Mouse (Mus musculus): ENCODE measurements around the gene Lef1. TPM values are rescaled to one million over a fixed set of nuclear protein-coding genes. Genes with fewer than 3 reads are reported as not detected.

The Lef1 gene
- polyA plus RNA-seq, 3 experiments from 2014 or later = 103 to 195 (median 174) TPM

GRCm38 (mm10) chr3:131248444-131248843 lies 138.2 kb downstream of the Lef1 start:
- ATAC-seq = no peak

GRCm38 (mm10) chr3:131250283-131250682 lies 140.0 kb downstream of the Lef1 start:
- peak; percentile 27 for ATAC-seq

GRCm38 (mm10) chr3:131250978-131251377 lies 140.7 kb downstream of the Lef1 start:
- ATAC-seq = no peak

- ATAC-seq = no peak
These were observed 141.3 kb downstream of the Lef1 start for GRCm38 (mm10) chr3:131251601-131252000.

GRCm38 (mm10) chr3:131254991-131255390 lies 144.7 kb downstream of the Lef1 start:
- ATAC-seq = no peak

GRCm38 (mm10) chr3:131255399-131255981 lies 145.2 kb downstream of the Lef1 start:
- ATAC-seq = no peak

- ATAC-seq = no peak
These were observed 148.7 kb downstream of the Lef1 start for GRCm38 (mm10) chr3:131258921-131259320.

- no peak for ATAC-seq
These were observed 149.2 kb downstream of the Lef1 start for GRCm38 (mm10) chr3:131259392-131259965.

GRCm38 (mm10) chr3:131260418-131260817 lies 150.1 kb downstream of the Lef1 start:
- ATAC-seq = no peak

GRCm38 (mm10) chr3:131263766-131264486 lies 153.7 kb downstream of the Lef1 start:
- ATAC-seq = no peak

- no peak for ATAC-seq
These were observed 155.2 kb downstream of the Lef1 start for GRCm38 (mm10) chr3:131265516-131265915.

- ATAC-seq = no peak
These were observed 156.2 kb downstream of the Lef1 start for GRCm38 (mm10) chr3:131266366-131267050.

- ATAC-seq = no peak
These were observed 160.1 kb downstream of the Lef1 start for GRCm38 (mm10) chr3:131270381-131270780.

- ATAC-seq = peak; percentile 10
These were observed 160.9 kb downstream of the Lef1 start for GRCm38 (mm10) chr3:131271157-131271556.

GRCm38 (mm10) chr3:131271559-131272373 lies 161.5 kb downstream of the Lef1 start, which contains the start of gene Hadh:
Gene Hadh (minus strand): TSS chr3:131272101.
- ATAC-seq = peak; percentile 79

GRCm38 (mm10) chr3:131272374-131273100 lies 162.3 kb downstream of the Lef1 start:
- peak; percentile 59 for ATAC-seq

Other genes starting within 250 kb of the Lef1 start
- 10 to 100 TPM; 59.7 to 85.1 (median 81.0) TPM for gene Hadh, start 161.6 kb downstream of the Lef1 start, polyA plus RNA-seq (2017; shearing (Covaris generic))
- gene Cyp2u1, start 192.8 kb downstream of the Lef1 start, polyA plus RNA-seq (2017; shearing (Covaris generic)) = 1 to 10 TPM in 2 of 3 experiments, under 1 TPM in 1; 0.68 to 2.3 (median 1.4) TPM

Data from inflammation-experienced regulatory T-cells, adult 6 months (primary cell).